Mouse (Mus musculus): ENCODE measurements around the gene Synpo2l. TPM values are rescaled to one million over a fixed set of nuclear protein-coding genes. Genes with fewer than 3 reads are reported as not detected.
A peak's percentile ranks its signal among the peaks of the same experiment; 100 is the strongest.

Gene Synpo2l
- polyA plus RNA-seq, 1 experiment from 2014 or later, result 0.24 TPM

DNA sequence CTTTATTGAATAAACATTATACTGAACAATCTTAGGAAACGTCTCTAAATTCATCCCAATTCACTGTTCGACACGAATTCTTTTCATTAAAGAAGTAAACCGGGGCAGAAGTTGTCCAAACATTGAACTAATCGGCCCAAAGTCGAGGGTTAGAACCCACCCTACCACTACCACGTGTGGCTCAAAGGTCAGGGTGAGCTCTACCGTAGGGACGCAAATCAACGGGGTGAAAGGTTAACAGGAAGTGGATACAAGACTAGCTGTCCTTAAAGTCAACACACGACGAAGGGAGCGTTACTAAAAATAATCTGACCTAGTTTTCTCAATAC, 5.5 kb upstream of the Synpo2l start:
- ATAC-seq (ENCODE audit: low FRiP score, low read depth), result peak; percentile 66
- Histone ChIP-seq H3K9me3 (no peaks in the 10 kb centered on the region), H3K27me3 (peaks cover 2% of the 10 kb centered on the region; the same call in 1 of the 2 replicates), H3K4me2 (replicated peaks) (peak overlapping the region; percentile 73), H3K27ac (replicated peaks) (no peak overlapping the region; the same call in 1 of the 2 replicates), H3K9ac (replicated peaks) (0 out of 2 replicates have a peak overlapping the region, but pooled peaks have one; percentile 20), H3K4me1 (peaks cover 13% of the 10 kb centered on the region), H3K36me3 (peaks cover 30% of the 10 kb centered on the region), H3K4me3 (peak overlapping the region; percentile 83)
- WGBS, result 11% methylated on average over 13 of the region's 13 CpGs

- H3K4me1 ChIP-seq, result peaks cover 13% of the 10 kb centered on the region
- WGBS, result 87% methylated on average over 2 of the region's 2 CpGs
- no peak overlapping the region for H3K9ac ChIP-seq (replicated peaks)
- H3K36me3 ChIP-seq, result peaks cover 23% of the 10 kb centered on the region
- no peak overlapping the region for H3K4me3 ChIP-seq
- peaks cover 5% of the 10 kb centered on the region for H3K27me3 ChIP-seq
- H3K4me2 ChIP-seq (replicated peaks), result 0 out of 2 replicates have a peak overlapping the region, but pooled peaks have one; percentile 73
- no peak for ATAC-seq (ENCODE audit: low FRiP score, low read depth)
- no peak overlapping the region for H3K27ac ChIP-seq (replicated peaks)
- H3K9me3 ChIP-seq, result no peaks in the 10 kb centered on the region
Observed at GRCm38 (mm10) chr14:20672990-20673389, 4.8 kb upstream of the Synpo2l start.

GRCm38 (mm10) chr14:20667469-20667868, 685 bp downstream of the Synpo2l start:
- H3K4me2 ChIP-seq (replicated peaks), result no peak overlapping the region
- H3K4me1 ChIP-seq, result 0 out of 2 replicates have a peak, but pooled peaks cover 4% of the 10 kb centered on the region
- 84% methylated on average over 1 of the region's 1 CpGs for WGBS
- no peaks in the 10 kb centered on the region for H3K36me3 ChIP-seq
- peaks cover 43% of the 10 kb centered on the region for H3K27me3 ChIP-seq
- no peak overlapping the region for H3K9ac ChIP-seq (replicated peaks)
- H3K9me3 ChIP-seq, result no peaks in the 10 kb centered on the region
- H3K27ac ChIP-seq (replicated peaks), result no peak overlapping the region
- H3K4me3 ChIP-seq, result no peak overlapping the region
- ATAC-seq (ENCODE audit: low FRiP score, low read depth), result no peak

DNA sequence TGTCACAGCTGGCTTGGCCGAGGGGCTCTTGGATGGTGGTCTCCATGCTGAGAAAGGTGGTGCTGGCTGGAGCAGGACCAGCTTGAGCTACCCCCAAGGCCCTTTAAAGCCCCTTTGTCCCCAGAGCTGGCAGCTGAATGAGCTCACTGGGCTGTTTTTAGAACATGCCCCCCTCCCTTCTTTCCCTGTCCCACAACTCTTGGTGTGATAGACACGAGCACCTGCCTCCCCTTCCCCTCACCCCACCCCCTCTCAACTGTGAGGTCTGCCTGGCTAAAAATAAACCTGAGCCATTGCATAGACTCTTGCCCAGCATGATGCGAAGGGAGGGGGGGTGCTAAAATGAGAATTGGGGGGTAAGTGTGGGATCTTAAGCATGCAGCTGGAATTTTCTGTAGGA, 3.7 kb downstream of the Synpo2l start:
- ATAC-seq (ENCODE audit: low FRiP score, low read depth), result no peak
- Histone ChIP-seq H3K27me3 (peaks cover 50% of the 10 kb centered on the region), H3K9me3 (no peaks in the 10 kb centered on the region), H3K4me1 (peaks cover 19% of the 10 kb centered on the region), H3K36me3 (no peaks in the 10 kb centered on the region), H3K27ac (replicated peaks) (no peak overlapping the region), H3K4me2 (replicated peaks) (no peak overlapping the region), H3K9ac (replicated peaks) (no peak overlapping the region; the same call in 1 of the 2 replicates), H3K4me3 (no peak overlapping the region)
- 67% methylated on average over 3 of the region's 3 CpGs for WGBS

DNA sequence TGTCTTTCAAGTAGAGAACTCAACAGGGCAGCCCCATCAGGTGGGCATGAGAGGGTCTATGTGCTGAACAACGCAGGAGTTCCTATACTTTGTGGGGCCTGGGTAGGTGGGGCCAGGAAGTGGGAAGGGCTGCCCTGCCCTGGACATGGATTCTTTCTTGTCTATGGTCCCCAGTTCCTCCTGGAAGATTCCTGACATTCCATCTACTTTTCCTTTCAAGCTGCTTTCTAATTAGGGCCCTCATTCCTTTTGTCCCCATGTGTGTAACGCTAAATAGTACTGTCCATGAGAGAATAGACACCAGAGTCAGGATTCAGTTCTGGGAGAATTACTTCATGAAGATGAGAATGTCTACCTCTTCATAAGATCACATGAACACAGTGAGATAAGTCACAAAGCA, 4.6 kb downstream of the Synpo2l start:
- ATAC-seq (ENCODE audit: low FRiP score, low read depth), result no peak
- Histone ChIP-seq H3K9me3 (no peaks in the 10 kb centered on the region), H3K27me3 (peaks cover 50% of the 10 kb centered on the region), H3K9ac (replicated peaks) (no peak overlapping the region), H3K27ac (replicated peaks) (no peak overlapping the region), H3K36me3 (no peaks in the 10 kb centered on the region), H3K4me2 (replicated peaks) (no peak overlapping the region), H3K4me3 (no peak overlapping the region), H3K4me1 (peaks cover 19% of the 10 kb centered on the region)
- 78% methylated on average over 2 of the region's 2 CpGs for WGBS

- peaks cover 45% of the 10 kb centered on the region for H3K27me3 ChIP-seq
- H3K4me2 ChIP-seq (replicated peaks), result no peak overlapping the region
- no peaks in the 10 kb centered on the region for H3K36me3 ChIP-seq
- no peak overlapping the region for H3K4me3 ChIP-seq
- H3K27ac ChIP-seq (replicated peaks), result no peak overlapping the region
- H3K9ac ChIP-seq (replicated peaks), result peak overlapping the region; percentile 74; the same call in 1 of the 2 replicates
- WGBS, result 93% methylated on average over 3 of the region's 3 CpGs
- no peak for ATAC-seq (ENCODE audit: low FRiP score, low read depth)
- peaks cover 19% of the 10 kb centered on the region for H3K4me1 ChIP-seq
- no peaks in the 10 kb centered on the region for H3K9me3 ChIP-seq
Observed at GRCm38 (mm10) chr14:20662740-20663139, 5.4 kb downstream of the Synpo2l start.

DNA sequence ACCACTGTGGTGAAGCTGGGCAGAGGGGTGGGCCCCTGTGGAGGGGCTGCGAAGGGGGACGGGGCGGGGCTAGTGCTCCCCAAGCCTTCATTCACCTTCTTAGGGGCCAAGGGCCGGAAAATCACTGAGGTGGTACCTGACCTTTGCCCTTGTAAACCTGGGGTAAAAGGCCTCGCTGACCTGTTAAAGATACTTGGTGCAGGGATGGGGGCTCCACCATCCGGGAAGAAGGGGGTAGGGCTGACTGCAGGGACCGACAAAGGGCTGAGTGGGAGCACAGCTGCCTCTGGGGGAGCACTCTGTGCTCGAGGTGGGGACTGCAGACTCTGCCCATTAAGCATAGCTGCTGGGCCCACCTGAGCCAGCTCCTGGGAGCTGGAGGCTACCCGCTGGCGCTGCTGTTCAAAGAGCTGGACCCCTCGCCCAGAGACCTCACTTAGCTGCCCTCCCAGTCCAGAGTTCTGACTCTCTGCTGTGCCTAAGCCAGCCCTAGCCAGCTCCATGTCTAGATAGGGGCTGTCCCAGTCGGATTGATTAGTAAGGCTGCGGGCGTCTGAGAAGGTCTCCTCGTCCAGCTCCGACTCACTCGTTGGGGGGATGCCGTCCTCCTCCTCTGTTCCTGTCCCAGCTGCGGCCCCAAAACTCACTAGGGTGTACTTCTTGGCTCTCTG, 6.4 kb downstream of the Synpo2l start:
- 7% methylated on average over 19 of the region's 19 CpGs for WGBS
- no peaks in the 10 kb centered on the region for H3K36me3 ChIP-seq
- no peaks in the 10 kb centered on the region for H3K9me3 ChIP-seq
- H3K27ac ChIP-seq (replicated peaks), result peak overlapping the region; percentile 85
- H3K4me2 ChIP-seq (replicated peaks), result peak overlapping the region; percentile 94
- H3K9ac ChIP-seq (replicated peaks), result peak overlapping the region; percentile 74
- peak; percentile 54 for ATAC-seq (ENCODE audit: low FRiP score, low read depth)
- peaks cover 19% of the 10 kb centered on the region for H3K4me1 ChIP-seq
- peak overlapping the region; percentile 60 for H3K4me3 ChIP-seq
- H3K27me3 ChIP-seq, result peaks cover 39% of the 10 kb centered on the region

DNA sequence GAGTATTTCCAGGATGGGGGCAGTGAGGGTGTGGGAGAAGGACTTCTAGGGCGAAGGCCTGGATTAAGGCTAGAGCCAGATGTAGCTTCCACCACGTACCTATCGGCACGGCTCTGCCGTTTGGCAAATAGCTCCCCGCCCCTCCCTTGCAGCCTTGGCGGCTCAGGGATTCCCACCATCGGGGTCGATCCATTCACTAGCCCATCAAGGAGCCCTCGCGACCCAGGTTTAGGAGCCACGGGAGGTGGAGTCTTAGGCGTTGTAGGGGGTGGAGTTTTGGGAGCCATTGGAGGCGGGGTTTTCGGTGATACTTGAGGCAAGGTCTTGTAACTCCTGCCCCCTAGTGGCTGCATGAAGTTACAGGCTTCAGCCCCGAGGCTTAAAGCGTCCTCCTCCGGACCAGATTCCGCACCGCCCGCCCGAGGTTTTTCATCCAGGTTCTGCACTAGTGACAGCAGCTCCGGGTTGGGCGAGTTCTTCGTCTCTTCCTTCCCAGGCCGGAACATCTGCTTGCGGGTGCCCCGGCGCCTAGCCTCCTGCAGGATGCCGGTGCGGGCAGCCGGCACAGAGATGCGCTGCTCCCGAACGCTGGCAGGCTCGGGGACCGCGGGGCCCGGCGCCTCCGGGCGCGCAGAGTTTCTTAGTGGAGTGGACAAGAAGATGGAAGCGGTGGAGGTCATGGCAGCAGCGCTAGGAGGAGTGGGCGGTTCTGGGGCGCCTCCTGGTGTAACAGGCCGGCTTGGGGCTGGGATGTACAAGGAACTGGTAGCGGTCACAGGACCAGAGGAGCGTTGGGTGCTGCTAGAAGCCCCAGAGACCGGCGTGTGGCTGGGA, 7.1 kb downstream of the Synpo2l start:
- Histone ChIP-seq H3K9ac (replicated peaks) (peak overlapping the region; percentile 74), H3K4me1 (peaks cover 19% of the 10 kb centered on the region), H3K36me3 (no peaks in the 10 kb centered on the region), H3K4me2 (replicated peaks) (peak overlapping the region; percentile 94), H3K27me3 (peaks cover 36% of the 10 kb centered on the region), H3K27ac (replicated peaks) (peak overlapping the region; percentile 85), H3K4me3 (peak overlapping the region; percentile 60), H3K9me3 (no peaks in the 10 kb centered on the region)
- WGBS, result 1% methylated on average over 52 of the region's 52 CpGs
- ATAC-seq (ENCODE audit: low FRiP score, low read depth), result peak; percentile 86

DNA sequence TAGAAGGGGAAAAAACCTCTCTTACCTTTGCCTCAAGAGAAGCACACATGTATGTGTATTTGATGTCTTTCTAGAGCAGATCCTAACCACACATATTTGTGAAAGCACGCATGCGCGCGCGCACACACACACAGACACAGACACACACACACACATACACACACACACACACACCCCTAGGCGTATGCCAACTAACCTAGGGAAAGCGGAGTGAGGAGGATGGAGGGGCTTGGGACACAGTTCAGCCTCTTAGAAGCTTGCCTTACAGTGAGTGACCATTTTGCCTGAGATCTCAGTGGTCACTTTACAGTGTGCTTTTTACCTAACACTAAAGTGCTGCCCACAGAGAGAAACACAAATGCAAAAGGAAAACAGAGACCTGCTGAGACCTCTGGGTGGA, 8.5 kb downstream of the Synpo2l start:
- Histone ChIP-seq H3K36me3 (no peaks in the 10 kb centered on the region), H3K9me3 (no peaks in the 10 kb centered on the region), H3K4me2 (replicated peaks) (no peak overlapping the region), H3K27me3 (peaks cover 31% of the 10 kb centered on the region), H3K4me1 (peaks cover 19% of the 10 kb centered on the region), H3K9ac (replicated peaks) (no peak overlapping the region), H3K27ac (replicated peaks) (no peak overlapping the region), H3K4me3 (no peak overlapping the region)
- WGBS, result 97% methylated on average over 7 of the region's 7 CpGs
- no peak for ATAC-seq (ENCODE audit: low FRiP score, low read depth)

DNA sequence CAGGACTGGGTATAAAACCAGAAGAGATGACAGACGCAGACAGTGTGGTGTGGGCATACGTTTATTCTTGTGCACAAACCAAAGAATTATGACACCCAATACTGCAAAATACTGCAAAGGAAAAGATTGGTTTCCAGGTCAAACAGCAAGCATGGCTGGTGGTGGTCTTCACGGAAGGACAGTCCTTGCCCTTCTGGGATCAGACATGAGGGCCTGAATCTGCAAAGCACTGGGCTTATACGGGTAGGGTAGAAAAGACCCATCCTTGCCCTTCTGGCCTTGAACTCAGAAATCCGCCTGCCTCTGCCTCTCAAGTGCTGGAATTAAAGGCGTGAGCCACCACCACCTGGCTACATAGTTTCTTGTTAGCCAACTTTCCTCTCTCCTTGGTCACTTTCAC, 9.3 kb downstream of the Synpo2l start:
- peaks cover 14% of the 10 kb centered on the region for H3K4me1 ChIP-seq
- no peaks in the 10 kb centered on the region for H3K9me3 ChIP-seq
- no peak for ATAC-seq (ENCODE audit: low FRiP score, low read depth)
- no peak overlapping the region for H3K9ac ChIP-seq (replicated peaks)
- H3K36me3 ChIP-seq, result no peaks in the 10 kb centered on the region
- no peak overlapping the region for H3K4me3 ChIP-seq
- H3K4me2 ChIP-seq (replicated peaks), result no peak overlapping the region
- H3K27ac ChIP-seq (replicated peaks), result no peak overlapping the region
- 90% methylated on average over 6 of the region's 6 CpGs for WGBS
- H3K27me3 ChIP-seq, result peaks cover 24% of the 10 kb centered on the region

DNA sequence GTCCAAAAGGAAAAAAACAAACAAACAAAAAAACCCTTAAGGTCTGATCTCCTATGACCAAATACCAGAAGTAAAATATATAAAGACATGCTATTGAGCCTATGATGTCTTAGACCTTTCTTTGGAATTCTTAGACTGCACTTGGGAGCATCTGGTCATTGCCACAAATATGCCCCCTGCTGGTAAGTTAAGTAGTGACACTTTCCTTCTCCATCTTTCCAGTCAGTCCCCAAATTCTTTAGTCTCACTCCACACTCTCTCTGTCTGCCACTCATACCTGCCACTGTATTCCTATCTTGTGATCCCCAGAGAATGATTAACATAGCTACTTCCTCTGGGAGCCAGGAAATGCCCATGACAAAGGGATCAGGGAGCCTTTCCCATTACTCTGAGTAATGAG, 9.8 kb downstream of the Synpo2l start:
- Histone ChIP-seq H3K4me3 (no peak overlapping the region), H3K36me3 (no peaks in the 10 kb centered on the region), H3K9ac (replicated peaks) (no peak overlapping the region), H3K27ac (replicated peaks) (no peak overlapping the region), H3K9me3 (no peaks in the 10 kb centered on the region), H3K4me1 (peaks cover 14% of the 10 kb centered on the region), H3K4me2 (replicated peaks) (no peak overlapping the region), H3K27me3 (peaks cover 18% of the 10 kb centered on the region)
- no peak for ATAC-seq (ENCODE audit: low FRiP score, low read depth)

GRCm38 (mm10) chr14:20656361-20656760, 11.8 kb downstream of the Synpo2l start, which contains the start of gene Myoz1:
Gene Myoz1, minus strand, starts transcription at chr14:20656540.
- Histone ChIP-seq H3K9me3 (no peaks in the 10 kb centered on the region), H3K9ac (replicated peaks) (no peak within 1 kb of the TSS), H3K36me3 (no peaks in the 10 kb centered on the region), H3K27ac (replicated peaks) (no peak within 1 kb of the TSS), H3K4me1 (peaks cover 4% of the 10 kb centered on the region), H3K27me3 (no peaks in the 10 kb centered on the region; the same call in 1 of the 2 replicates), H3K4me2 (replicated peaks) (no peak within 1 kb of the TSS), H3K4me3 (no peak within 1 kb of the TSS)
- ATAC-seq (ENCODE audit: low FRiP score, low read depth), result no peak
- 35% methylated on average over 11 of the region's 11 CpGs for WGBS
